Mouse (Mus musculus) regulatory T cell (primary cell): ENCODE measurements around the gene Rnf216.

Experiments
- in situ Hi-C: fragments of 300-600 bp; cut with MboI, MseI; formaldehyde crosslinking; loops from one replicate; pipeline ENCODE4 v1.15.1; 2025; ENCODE audit warnings: high pct_unique_total_duplicates

Gene Rnf216

DNA sequence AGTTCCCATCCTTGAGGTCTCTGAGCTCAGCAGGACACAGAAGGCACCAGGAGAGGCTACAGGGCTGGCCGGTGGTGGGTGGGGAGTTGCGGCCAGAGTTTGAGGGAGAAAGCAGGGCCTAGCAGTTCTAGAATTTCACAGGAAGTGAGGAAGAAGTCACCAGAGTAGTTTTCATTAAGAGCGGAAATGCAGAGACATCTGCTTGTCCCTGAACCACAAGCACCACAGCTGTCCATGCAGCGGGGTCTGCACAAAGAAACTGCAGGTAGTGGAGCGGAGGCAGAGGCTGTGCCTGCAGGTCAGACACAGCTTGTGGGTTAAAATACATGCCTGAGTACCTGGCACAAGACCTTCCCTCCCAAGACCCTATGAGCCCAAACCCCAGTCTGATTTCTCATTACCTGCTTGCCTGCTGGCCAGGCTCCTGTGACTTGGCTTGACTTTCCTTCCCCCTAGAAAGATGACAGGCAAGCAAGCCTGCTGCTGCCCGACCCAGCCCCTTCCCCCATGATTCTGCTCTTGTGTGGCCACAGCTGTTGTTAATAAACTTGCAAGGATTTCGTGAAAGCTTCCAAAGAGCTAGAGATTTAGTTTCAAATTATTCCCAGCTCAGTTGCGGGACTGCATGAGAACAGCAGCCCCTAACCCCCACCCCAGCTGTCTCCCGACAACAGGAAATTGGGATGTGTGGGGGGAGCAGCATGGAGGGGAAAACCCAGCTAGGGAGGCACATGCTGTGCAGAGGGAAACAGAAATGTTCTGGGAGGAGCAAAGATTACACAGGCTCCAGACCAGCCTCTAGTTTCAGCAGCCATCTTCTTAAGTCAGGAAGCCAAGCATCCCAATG, 111.9 kb downstream of the Rnf216 start:
- in situ Hi-C loops, result no loop called here

GRCm38 (mm10) chr5:143000091-143000490, 112.7 kb downstream of the Rnf216 start:
- in situ Hi-C loops, result no loop called here

DNA sequence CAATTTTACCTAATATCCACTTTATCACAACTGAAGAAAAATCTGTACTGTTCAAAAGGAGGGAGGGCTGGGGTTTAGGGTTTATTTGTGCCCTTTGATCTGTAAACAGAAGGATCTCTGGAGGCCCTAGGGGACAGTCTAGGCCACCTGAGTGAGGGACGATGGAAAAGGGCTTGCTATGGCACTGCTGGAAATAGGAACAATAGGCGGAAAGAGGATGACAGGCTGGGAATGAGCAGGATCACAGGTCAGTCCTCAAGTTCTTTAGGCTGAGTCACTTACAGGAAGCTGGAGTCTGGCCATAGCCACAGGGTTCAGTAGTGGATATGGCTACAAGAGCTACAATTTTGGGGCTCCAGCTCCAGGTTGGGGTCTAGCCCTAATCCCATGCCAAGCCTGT, 114.6 kb downstream of the Rnf216 start:
- in situ Hi-C loops, result no loop called here

DNA sequence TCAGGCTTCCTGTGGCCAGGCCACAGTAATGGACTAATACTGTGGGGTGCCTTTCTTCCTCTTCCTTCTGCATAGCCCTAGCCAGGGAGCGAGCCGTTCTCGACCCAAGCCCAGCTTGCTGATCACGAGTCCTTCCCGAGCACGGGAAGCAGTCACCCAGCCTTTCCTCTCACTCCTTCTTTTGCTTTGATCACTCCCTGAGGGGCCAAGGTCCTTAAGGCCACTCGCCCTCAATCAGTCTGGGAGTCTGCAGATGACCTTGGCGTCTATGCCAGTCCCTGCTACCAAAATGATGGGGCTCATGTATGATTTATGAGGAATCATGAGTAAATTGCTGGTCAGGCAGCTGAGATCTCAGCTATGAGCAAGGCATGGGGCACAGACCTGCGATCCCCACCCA, 115.3 kb downstream of the Rnf216 start:
- in situ Hi-C loops, result no loop called here

- in situ Hi-C loops, result no loop called here
These were observed 118.0 kb downstream of the Rnf216 start for GRCm38 (mm10) chr5:142994746-142995145.

DNA sequence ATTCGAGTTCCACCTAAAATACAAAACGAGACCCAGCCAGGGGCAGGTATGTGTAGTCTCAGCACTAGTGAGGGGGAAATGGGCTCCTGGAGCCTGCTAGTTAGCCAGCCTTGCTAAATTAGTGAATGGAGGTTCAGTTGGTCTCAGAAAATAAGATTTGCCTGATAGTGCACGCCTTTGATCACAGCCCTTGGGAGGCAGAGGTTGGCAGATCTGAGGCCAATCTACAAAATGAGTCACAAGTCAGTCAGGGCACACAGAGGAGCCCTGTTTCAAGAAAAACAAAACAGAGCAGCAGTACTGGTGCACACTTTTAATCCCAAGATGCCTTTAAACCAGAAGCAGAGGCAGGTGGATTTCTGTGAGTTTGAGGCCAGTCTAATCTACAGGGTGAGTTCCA, 123.6 kb downstream of the Rnf216 start:
- in situ Hi-C loops, result no loop called here

- in situ Hi-C loops, result no loop called here
These were observed 124.3 kb downstream of the Rnf216 start for GRCm38 (mm10) chr5:142988520-142988919.

GRCm38 (mm10) chr5:142984271-142984670, 128.5 kb downstream of the Rnf216 start:
- in situ Hi-C loops, result no loop called here

DNA sequence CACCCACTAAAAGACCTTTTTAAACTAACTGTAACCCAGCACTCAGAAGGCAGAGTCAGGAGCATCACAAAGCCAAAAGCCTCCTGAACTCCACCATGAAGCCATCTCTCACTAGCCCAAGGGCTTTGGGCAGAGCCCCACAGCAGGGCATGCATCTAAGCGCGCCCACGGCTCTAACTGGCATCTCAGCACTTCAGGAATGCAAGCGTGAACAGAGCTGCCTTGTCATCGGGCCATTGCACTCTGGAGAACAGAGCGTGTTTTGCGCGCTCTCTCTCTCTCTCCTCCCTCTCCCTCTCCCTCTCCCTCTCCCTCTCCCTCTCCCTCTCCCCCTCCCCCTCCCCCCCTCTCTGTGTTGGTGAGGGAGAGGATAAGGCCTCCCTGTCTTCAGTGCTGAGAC, 129.6 kb downstream of the Rnf216 start:
- in situ Hi-C loops, result no loop called here

- in situ Hi-C loops, result no loop called here
These were observed 130.6 kb downstream of the Rnf216 start for GRCm38 (mm10) chr5:142982046-142982801.

- in situ Hi-C loops, result no loop called here
These were observed 136.3 kb downstream of the Rnf216 start for GRCm38 (mm10) chr5:142976516-142976915.

GRCm38 (mm10) chr5:142974598-142975121, 138.1 kb downstream of the Rnf216 start:
- in situ Hi-C loops, result no loop called here

GRCm38 (mm10) chr5:142973971-142974370, 138.8 kb downstream of the Rnf216 start:
- in situ Hi-C loops, result no loop called here

- in situ Hi-C loops, result no loop called here
These were observed 144.4 kb downstream of the Rnf216 start for GRCm38 (mm10) chr5:142968411-142968810.

DNA sequence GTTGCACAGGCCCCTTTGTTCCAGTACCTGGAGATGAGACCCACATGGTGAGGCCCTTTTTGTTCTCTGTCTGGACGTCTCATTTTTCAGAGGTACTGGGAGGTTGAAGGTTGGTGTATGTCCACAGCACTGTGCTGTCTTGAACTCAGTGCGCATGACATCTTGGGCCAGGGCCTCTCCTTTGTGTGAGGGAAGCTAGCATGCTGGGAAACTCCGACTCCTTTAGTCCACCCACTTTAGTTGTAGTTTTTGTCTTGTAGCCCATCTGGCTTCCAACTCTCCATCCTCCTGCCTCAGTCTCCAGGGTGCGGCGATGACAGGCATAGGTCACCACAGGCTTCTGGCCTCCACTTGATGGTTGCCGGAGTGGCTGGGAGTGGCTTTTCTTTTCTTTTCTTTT, 148.1 kb downstream of the Rnf216 start:
- in situ Hi-C loops, result no loop called here

GRCm38 (mm10) chr5:142963705-142964494, 148.9 kb downstream of the Rnf216 start:
- in situ Hi-C loops, result no loop called here

GRCm38 (mm10) chr5:142963003-142963704, 149.6 kb downstream of the Rnf216 start:
- in situ Hi-C loops, result no loop called here

GRCm38 (mm10) chr5:142962444-142962961, 150.3 kb downstream of the Rnf216 start:
- in situ Hi-C loops, result no loop called here

DNA sequence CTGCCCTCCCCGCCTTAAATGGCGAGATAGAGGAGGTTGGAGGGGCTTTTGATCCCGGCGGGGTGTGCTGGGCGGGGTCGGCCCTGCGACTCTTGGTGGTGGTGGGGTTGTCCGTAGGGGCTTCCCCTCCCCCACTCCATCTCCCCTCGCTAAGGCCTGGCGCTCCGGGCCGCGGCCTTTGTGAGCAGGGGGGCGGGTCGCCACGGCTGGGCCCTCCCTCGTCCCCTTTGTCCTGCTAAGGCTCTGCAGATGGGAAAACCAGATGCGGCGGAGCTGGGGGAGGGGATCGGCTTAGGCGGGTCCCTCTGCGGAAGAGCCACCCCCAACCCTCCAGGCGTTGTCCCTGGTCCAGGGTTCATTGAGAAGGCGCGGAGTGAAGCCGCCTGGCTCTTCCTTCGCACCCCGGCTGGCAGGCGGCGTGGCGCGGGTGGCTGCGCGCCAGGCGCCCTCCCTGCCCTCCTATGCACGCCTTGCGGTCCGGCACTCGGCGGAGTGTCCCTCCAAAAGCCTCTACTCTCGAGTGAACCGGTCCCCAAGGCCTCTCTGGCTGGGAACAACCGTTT, 150.8 kb downstream of the Rnf216 start:
- in situ Hi-C loops, result no loop called here

DNA sequence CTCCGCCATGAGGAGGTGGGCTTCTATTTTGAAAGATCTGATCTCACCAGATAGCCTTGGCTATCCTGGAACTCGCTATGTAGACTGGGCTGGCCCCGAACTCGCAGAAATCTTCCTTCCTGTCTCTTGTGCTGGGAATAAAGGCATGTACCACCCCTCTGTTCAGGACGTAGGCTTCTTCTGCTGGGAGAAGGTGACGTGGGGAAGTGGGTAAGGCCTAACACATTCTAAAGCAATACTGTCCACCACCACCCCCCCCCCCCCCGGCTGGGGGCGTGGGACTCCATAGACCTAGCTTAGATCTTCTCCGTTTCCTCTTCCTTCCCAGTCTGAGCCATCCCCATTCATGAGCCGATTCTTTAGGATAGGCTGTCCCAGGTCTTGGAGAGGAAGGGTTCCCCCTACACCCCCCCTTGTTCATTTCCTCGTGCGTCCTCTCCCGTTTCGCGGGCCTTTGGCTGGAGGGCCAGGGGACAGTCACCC, 151.4 kb downstream of the Rnf216 start:
- in situ Hi-C loops, result no loop called here
